26 mouse cellular contexts compared by ENCODE assay signal in genomic region chr19:59372928-59373327, GRCm38 (mm10). TPM values are rescaled to one million over a fixed set of nuclear protein-coding genes. Genes with fewer than 3 reads are reported as not detected.
DNase-seq lines count a peak whose midpoint lies in the region; ATAC-seq and TF ChIP-seq lines count a peak whose summit lies in the region.
"Had no signal": no experiment of that assay in that cellular context is flagged by ENCODE, and none has a peak within 500 bp of the region (broad histone marks: within the 10 kb centered on the region; RNA-seq: fewer than 3 reads in every experiment).

No protein-coding gene starts in this region.

- no peak for TF ChIP-seq CTCF in MEL (IDR thresholded peaks at IDR 0.05 in 2 of 3, conservative IDR thresholded peaks at IDR 0.05 in 1 of 3; ENCODE audit: control insufficient read depth in 1 of 3, insufficient read depth in 1 of 3, low read depth in 2 of 3, low read length in 3 of 3, poor library complexity in 1 of 3, severe bottlenecking in 1 of 3)

- no peaks in the 10 kb centered on the region for H3K79me2 ChIP-seq in MEL (ENCODE audit: control insufficient read depth, insufficient read depth, low read length, poor library complexity)

- no peak for TF ChIP-seq POLR2A in MEL (IDR thresholded peaks at IDR 0.05; ENCODE audit: control insufficient read depth in 1 of 2, insufficient read depth in 1 of 2, low read depth in 1 of 2, low read length in 2 of 2, poor library complexity in 1 of 2)

- WGBS in heart, embryonic 10.5 days = 72% methylated on average over 4 of the region's 4 CpGs
- WGBS in intestine, embryonic 15.5 days = 60% methylated on average over 4 of the region's 4 CpGs

- TF ChIP-seq EP300 in MEL (IDR thresholded peaks at IDR 0.05; ENCODE audit: low read depth in 1 of 2, low read length in 2 of 2) = peak in 1 of 2 experiments; percentile 57; a peak in 2 of 4 replicates

- H3K27me3 ChIP-seq in MEL (ENCODE audit: control insufficient read depth in 1 of 2, insufficient read depth in 2 of 2, low read length in 2 of 2) = no peaks in the 10 kb centered on the region
- peaks cover 4% of the 10 kb centered on the region; the same call in 1 of the 2 replicates for H3K27me3 ChIP-seq in heart, embryonic 10.5 days (ENCODE audit: insufficient read depth, poor library complexity, severe bottlenecking)
- no peaks in the 10 kb centered on the region for H3K27me3 ChIP-seq in intestine, embryonic 15.5 days (replicated peaks)
- H3K27me3 ChIP-seq: embryonic facial prominence, embryonic 13.5 days; forebrain, embryonic 13.5 days; hindbrain, embryonic 13.5 days had no signal

- H3K4me1 ChIP-seq in MEL (ENCODE audit: control insufficient read depth in 1 of 2, insufficient read depth in 2 of 2, low read length in 2 of 2) = peaks cover 2 to 4% of the 10 kb centered on the region in 2 experiments; a peak in 2 of 4 replicates
- no peaks in the 10 kb centered on the region for H3K4me1 ChIP-seq in heart, embryonic 10.5 days
- no peaks in the 10 kb centered on the region for H3K4me1 ChIP-seq in intestine, embryonic 15.5 days (replicated peaks)
- H3K4me1 ChIP-seq: embryonic facial prominence, embryonic 13.5 days; forebrain, embryonic 13.5 days; hindbrain, embryonic 13.5 days had no signal

- peak overlapping the region; percentile 42 for H3K9ac ChIP-seq in MEL (ENCODE audit: control insufficient read depth, low read depth, low read length, poor library complexity, severe bottlenecking)
- no peak overlapping the region for H3K9ac ChIP-seq in intestine, embryonic 15.5 days
- H3K9ac ChIP-seq: embryonic facial prominence, embryonic 13.5 days; forebrain, embryonic 13.5 days; hindbrain, embryonic 13.5 days had no signal

- peak overlapping the region; percentile 9; the same call in 1 of the 2 replicates for H3K27ac ChIP-seq in MEL (ENCODE audit: control insufficient read depth, low read depth, low read length)
- no peak overlapping the region for H3K27ac ChIP-seq in heart, embryonic 10.5 days
- H3K27ac ChIP-seq in intestine, embryonic 15.5 days = no peak overlapping the region
- H3K27ac ChIP-seq: embryonic facial prominence, embryonic 10.5 days; embryonic facial prominence, embryonic 13.5 days; forebrain, embryonic 13.5 days; heart, adult 2 months; hindbrain, embryonic 10.5 days; hindbrain, embryonic 13.5 days had no signal

- no peak overlapping the region for H3K4me2 ChIP-seq in intestine, embryonic 15.5 days (replicated peaks)
- H3K4me2 ChIP-seq: embryonic facial prominence, embryonic 13.5 days; forebrain, embryonic 13.5 days; heart, embryonic 11.5 days; hindbrain, embryonic 13.5 days had no signal

- H3K4me3 ChIP-seq in MEL (ENCODE audit: control insufficient read depth in 1 of 2, insufficient read depth in 1 of 2, low read depth in 2 of 2, low read length in 2 of 2) = peak overlapping the region in 1 of 2 experiments; percentile 44; a peak in 2 of 4 replicates
- H3K4me3 ChIP-seq in heart, embryonic 10.5 days = no peak overlapping the region
- H3K4me3 ChIP-seq in intestine, embryonic 15.5 days (replicated peaks) = no peak overlapping the region
- H3K4me3 ChIP-seq: embryonic facial prominence, embryonic 10.5 days; embryonic facial prominence, embryonic 13.5 days; erythroblast, embryonic 14.5 days; forebrain, embryonic 13.5 days; heart, adult 2 months; hindbrain, embryonic 10.5 days; hindbrain, embryonic 13.5 days had no signal

- peak; percentile 20 for DNase-seq in 416B (ENCODE audit: low read depth)
- DNase-seq in MEL (ENCODE audit: low read depth, low spot score) = peak; percentile 80
- no peak for DNase-seq in heart, embryonic 10.5 days (ENCODE audit: low spot score)
- DNase-seq: adrenal gland, adult 2 months; adrenal gland, postnatal 14 days; cerebellum, adult 18-20 months; cerebellum, adult 9-10 months; cerebellum, postnatal 14 days; gastrocnemius, postnatal 25 days; heart, adult 2 months; kidney, adult 11 months; kidney, adult 8-10 months had no signal

- H3K36me3 ChIP-seq in MEL (ENCODE audit: control insufficient read depth in 1 of 2, insufficient read depth in 2 of 2, low read length in 2 of 2) = peaks cover 0 to 8% of the 10 kb centered on the region in 2 experiments; a peak in 2 of 4 replicates
- no peaks in the 10 kb centered on the region for H3K36me3 ChIP-seq in heart, embryonic 10.5 days
- no peaks in the 10 kb centered on the region for H3K36me3 ChIP-seq in intestine, embryonic 15.5 days
- H3K36me3 ChIP-seq: embryonic facial prominence, embryonic 10.5 days; embryonic facial prominence, embryonic 13.5 days; hindbrain, embryonic 10.5 days; hindbrain, embryonic 13.5 days had no signal

- H3K9me3 ChIP-seq in MEL (replicated peaks; ENCODE audit: insufficient read depth, low read length) = no peaks in the 10 kb centered on the region
- no peaks in the 10 kb centered on the region for H3K9me3 ChIP-seq in heart, embryonic 10.5 days
- H3K9me3 ChIP-seq in intestine, embryonic 15.5 days = no peaks in the 10 kb centered on the region
- H3K9me3 ChIP-seq: hindbrain, embryonic 13.5 days had no signal

- peak; percentile 76 for ATAC-seq in common myeloid progenitor, adult 5-6 weeks (replicated peaks; ENCODE audit: low read depth, poor library complexity, severe bottlenecking)
- ATAC-seq in megakaryocyte, adult 5-6 weeks (ENCODE audit: poor library complexity, severe bottlenecking) = peak; percentile 84
- no peak for ATAC-seq in intestine, embryonic 15.5 days
- no peak for ATAC-seq in inflammation-experienced regulatory T-cells, adult 6 months
- ATAC-seq: forebrain, embryonic 13.5 days; forebrain, embryonic 16.5 days; hindbrain, embryonic 16.5 days; Patski had no signal

- TF ChIP-seq RAD21 in MEL (IDR thresholded peaks at IDR 0.05; ENCODE audit: low read depth, low read length) = no peak

TF ChIP-seq in MEL, 35 proteins besides CTCF, POLR2A, EP300 and RAD21:
- peak; percentile 42; the same call in 1 of the 2 replicates for TF ChIP-seq SIN3A (IDR thresholded peaks at IDR 0.05; ENCODE audit: low read length)
- TF ChIP-seq TBP (IDR thresholded peaks at IDR 0.05; ENCODE audit: low read depth, low read length) = peak; percentile 92
- TF ChIP-seq SMC3 (IDR thresholded peaks at IDR 0.05; ENCODE audit: low read depth, low read length) = no peak

RNA-seq across cellular contexts. Expression of gene Pdzd8, which starts 27.3 kb away (rescaled TPM):
- 49.8 and 52.1 TPM in 2 replicates for total RNA-seq in MEL (2012; rRNA removed)
- polyA plus RNA-seq in MEL (2012; ENCODE audit: insufficient read depth in 1 of 2, insufficient read length in 2 of 2, low read depth in 1 of 2, low replicate concordance in 2 of 2, missing spikeins in 1 of 2) = 100 to 1,000 TPM in 1 of 2 experiments, 10 to 100 TPM in 1; 46.4 to 137 TPM
- total RNA-seq in common myeloid progenitor, adult 5-6 weeks (2017) = 48.7 and 59.1 TPM in 2 replicates
- 53.5 and 57.7 TPM in 2 replicates for total RNA-seq in megakaryocyte, adult 5-6 weeks (2015)
- total RNA-seq in megakaryocyte, adult 5-6 weeks (2017) = 48.7 and 58.5 TPM in 2 replicates
- 9.0 and 10.8 TPM in 2 replicates for polyA plus RNA-seq in heart, embryonic 10.5 days (2016; fragmentation: Nextera tagmentation; extraction: Ambion mirVana)
- 9.7 and 10.1 TPM in 2 replicates for polyA plus RNA-seq in intestine, embryonic 15.5 days (2015; fragmentation: Nextera tagmentation; extraction: Ambion mirVana)
- polyA plus RNA-seq in inflammation-experienced regulatory T-cells, adult 6 months (2017; shearing (Covaris generic)) = 1 to 10 TPM; 8.1 to 9.6 (median 8.4) TPM

RNA-seq across cellular contexts. Expression of gene Rps12-ps3, which starts 50.8 kb away (rescaled TPM):
- 348 and 662 TPM in 2 replicates for total RNA-seq in MEL (2012; rRNA removed)
- 1,000 to 10,000 TPM in 1 of 2 experiments, not detected in 1; 4,283 TPM for polyA plus RNA-seq in MEL (2012; ENCODE audit: insufficient read depth in 1 of 2, insufficient read length in 2 of 2, low read depth in 1 of 2, low replicate concordance in 2 of 2, missing spikeins in 1 of 2)
- total RNA-seq in common myeloid progenitor, adult 5-6 weeks (2017) = 809 and 1,340 TPM in 2 replicates
- total RNA-seq in megakaryocyte, adult 5-6 weeks (2015) = 585 and 699 TPM in 2 replicates
- 550 and 766 TPM in 2 replicates for total RNA-seq in megakaryocyte, adult 5-6 weeks (2017)
- polyA plus RNA-seq in heart, embryonic 10.5 days (2016; fragmentation: Nextera tagmentation; extraction: Ambion mirVana) = 7.2 and 8.9 TPM in 2 replicates
- 19.1 and 28.7 TPM in 2 replicates for polyA plus RNA-seq in intestine, embryonic 15.5 days (2015; fragmentation: Nextera tagmentation; extraction: Ambion mirVana)
- polyA plus RNA-seq in inflammation-experienced regulatory T-cells, adult 6 months (2017; shearing (Covaris generic)) = 100 to 1,000 TPM; 126 to 609 (median 598) TPM

Comparison
In these comparisons a context has a peak if more than half of its experiments do, and no peak if none do; other contexts are left out.
1. ATAC-seq: peak in common myeloid progenitor, adult 5-6 weeks (single experiment) and megakaryocyte, adult 5-6 weeks (single experiment); none in intestine, embryonic 15.5 days (single experiment) and inflammation-experienced regulatory T-cells, adult 6 months (single experiment).